Mouse (Mus musculus): ENCODE measurements at regions not wholly inside any gene's neighbourhood (a gene's known extent, or its start where the extent isn't known, plus 50 kb on each side); places are given as distances from the start of the nearest gene placed in this dataset.
A peak's percentile ranks its signal among the peaks of the same experiment; 100 is the strongest.

GRCm38 (mm10) chr9:61055392-61055791 is 261.1 kb downstream of the Uaca start:
- WGBS: 81% methylated on average over 3 of the region's 3 CpGs
- no peaks in the 10 kb centered on the region for H3K36me3 ChIP-seq (ENCODE audit: insufficient read depth, low read length)
- no peak overlapping the region for H3K4me3 ChIP-seq (ENCODE audit: low read depth, low read length)
- H3K27me3 ChIP-seq (ENCODE audit: insufficient read depth, low read length): no peaks in the 10 kb centered on the region
- H3K9me3 ChIP-seq (ENCODE audit: low read length): no peaks in the 10 kb centered on the region
- H3K9ac ChIP-seq (replicated peaks; ENCODE audit: low read length, poor library complexity, severe bottlenecking): no peak overlapping the region
- no peak overlapping the region for H3K27ac ChIP-seq (ENCODE audit: low read depth, low read length)
- DNase-seq (ENCODE audit: low spot score) (no peak), ATAC-seq (ENCODE audit: low FRiP score) (no peak)
- H3K4me1 ChIP-seq (ENCODE audit: insufficient read depth, low read length): peaks cover 11% of the 10 kb centered on the region; the same call in 1 of the 2 replicates
- H3K4me2 ChIP-seq (ENCODE audit: low read depth, low read length, poor library complexity, severe bottlenecking): no peak overlapping the region
- TF ChIP-seq CTCF (IDR thresholded peaks at IDR 0.05): no peak

- Histone ChIP-seq H3K4me1 (ENCODE audit: insufficient read depth, low read length) (peaks cover 11% of the 10 kb centered on the region; the same call in 1 of the 2 replicates), H3K27ac (ENCODE audit: low read depth, low read length) (no peak overlapping the region), H3K9me3 (ENCODE audit: low read length) (no peaks in the 10 kb centered on the region), H3K4me3 (ENCODE audit: low read depth, low read length) (no peak overlapping the region), H3K36me3 (ENCODE audit: insufficient read depth, low read length) (no peaks in the 10 kb centered on the region), H3K4me2 (ENCODE audit: low read depth, low read length, poor library complexity, severe bottlenecking) (no peak overlapping the region), H3K27me3 (ENCODE audit: insufficient read depth, low read length) (no peaks in the 10 kb centered on the region), H3K9ac (replicated peaks; ENCODE audit: low read length, poor library complexity, severe bottlenecking) (no peak overlapping the region)
- no peak for TF ChIP-seq CTCF (IDR thresholded peaks at IDR 0.05)
- 84% methylated on average over 15 of the region's 15 CpGs for WGBS
- no peak for DNase-seq (ENCODE audit: low spot score)
- no peak for ATAC-seq (ENCODE audit: low FRiP score)
Observed at GRCm38 (mm10) chr9:61055928-61056730, 261.8 kb downstream of the Uaca start.

DNA sequence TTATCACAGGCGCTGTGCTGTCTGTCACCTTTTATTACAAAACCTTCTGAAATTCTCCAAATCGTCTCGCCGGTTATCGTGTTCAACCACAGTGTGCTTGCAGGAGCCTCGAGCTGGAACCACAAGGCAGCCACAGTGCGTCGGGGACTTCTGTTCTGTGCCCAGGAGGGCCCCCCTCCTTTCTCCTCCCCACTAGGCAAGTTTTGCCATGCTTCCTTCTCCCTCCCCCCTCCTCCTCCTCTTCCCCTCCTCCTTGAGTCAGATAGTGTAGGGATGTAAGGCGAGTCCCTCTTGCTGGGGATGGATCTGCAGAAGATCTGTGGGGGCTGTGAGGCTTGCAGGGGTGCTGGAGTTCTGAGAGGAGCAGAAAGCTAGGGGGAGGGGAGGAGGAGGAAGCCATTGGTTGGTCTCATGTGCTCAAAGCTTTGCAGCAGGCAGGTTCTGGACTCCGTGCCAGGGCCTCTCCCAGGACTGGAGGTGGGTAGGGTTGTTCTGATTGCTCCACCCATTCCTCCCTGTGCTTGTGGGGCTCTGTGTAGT is 262.5 kb downstream of the Uaca start:
- TF ChIP-seq CTCF (IDR thresholded peaks at IDR 0.05): no peak
- Histone ChIP-seq H3K36me3 (ENCODE audit: insufficient read depth, low read length) (no peaks in the 10 kb centered on the region), H3K9ac (replicated peaks; ENCODE audit: low read length, poor library complexity, severe bottlenecking) (no peak overlapping the region), H3K4me3 (ENCODE audit: low read depth, low read length) (no peak overlapping the region), H3K9me3 (ENCODE audit: low read length) (no peaks in the 10 kb centered on the region), H3K27me3 (ENCODE audit: insufficient read depth, low read length) (no peaks in the 10 kb centered on the region), H3K4me2 (ENCODE audit: low read depth, low read length, poor library complexity, severe bottlenecking) (no peak overlapping the region), H3K27ac (ENCODE audit: low read depth, low read length) (no peak overlapping the region), H3K4me1 (ENCODE audit: insufficient read depth, low read length) (peaks cover 11% of the 10 kb centered on the region; the same call in 1 of the 2 replicates)
- 29% methylated on average over 10 of the region's 10 CpGs for WGBS
- ATAC-seq (ENCODE audit: low FRiP score) (no peak), DNase-seq (ENCODE audit: low spot score) (peak; percentile 34)

- TF ChIP-seq CTCF (IDR thresholded peaks at IDR 0.05): peak; percentile 24; the same call in 1 of the 2 replicates
- ATAC-seq (ENCODE audit: low FRiP score) (no peak), DNase-seq (ENCODE audit: low spot score) (no peak)
- H3K36me3 ChIP-seq (ENCODE audit: insufficient read depth, low read length): no peaks in the 10 kb centered on the region
- no peaks in the 10 kb centered on the region for H3K27me3 ChIP-seq (ENCODE audit: insufficient read depth, low read length)
- H3K9ac ChIP-seq (replicated peaks; ENCODE audit: low read length, poor library complexity, severe bottlenecking): no peak overlapping the region
- no peak overlapping the region for H3K27ac ChIP-seq (ENCODE audit: low read depth, low read length)
- no peak overlapping the region for H3K4me3 ChIP-seq (ENCODE audit: low read depth, low read length)
- H3K4me2 ChIP-seq (ENCODE audit: low read depth, low read length, poor library complexity, severe bottlenecking): no peak overlapping the region
- H3K4me1 ChIP-seq (ENCODE audit: insufficient read depth, low read length): peaks cover 11% of the 10 kb centered on the region; the same call in 1 of the 2 replicates
- H3K9me3 ChIP-seq (ENCODE audit: low read length): no peaks in the 10 kb centered on the region
Observed at GRCm38 (mm10) chr9:61059225-61059624, 264.9 kb downstream of the Uaca start.

DNA sequence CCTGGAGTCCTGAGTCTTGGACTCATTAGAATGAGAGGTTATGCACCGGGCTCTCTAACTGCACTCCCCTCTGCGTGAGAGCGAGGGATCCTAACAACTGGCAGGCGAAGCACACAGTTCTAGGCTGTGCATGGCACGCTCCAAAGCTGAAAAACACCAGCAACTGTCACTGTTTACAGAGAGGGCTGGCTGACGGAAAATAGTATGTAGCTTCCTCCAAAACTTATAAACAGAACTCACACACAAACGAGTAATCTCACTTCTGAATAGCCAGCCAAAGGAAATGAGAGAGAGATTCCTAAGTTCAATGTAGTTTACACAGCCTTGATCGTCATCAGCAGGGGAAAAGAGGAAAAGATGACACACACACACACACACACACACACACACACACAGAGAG is 266.6 kb downstream of the Uaca start:
- Histone ChIP-seq H3K9me3 (ENCODE audit: low read length) (no peaks in the 10 kb centered on the region), H3K4me3 (ENCODE audit: low read depth, low read length) (no peak overlapping the region), H3K4me1 (ENCODE audit: insufficient read depth, low read length) (peaks cover 11% of the 10 kb centered on the region; the same call in 1 of the 2 replicates), H3K27ac (ENCODE audit: low read depth, low read length) (no peak overlapping the region), H3K9ac (replicated peaks; ENCODE audit: low read length, poor library complexity, severe bottlenecking) (no peak overlapping the region), H3K4me2 (ENCODE audit: low read depth, low read length, poor library complexity, severe bottlenecking) (no peak overlapping the region), H3K27me3 (ENCODE audit: insufficient read depth, low read length) (no peaks in the 10 kb centered on the region), H3K36me3 (ENCODE audit: insufficient read depth, low read length) (no peaks in the 10 kb centered on the region)
- WGBS: 79% methylated on average over 8 of the region's 8 CpGs
- no peak for DNase-seq (ENCODE audit: low spot score)
- ATAC-seq (ENCODE audit: low FRiP score): no peak
- TF ChIP-seq CTCF (IDR thresholded peaks at IDR 0.05): no peak

DNA sequence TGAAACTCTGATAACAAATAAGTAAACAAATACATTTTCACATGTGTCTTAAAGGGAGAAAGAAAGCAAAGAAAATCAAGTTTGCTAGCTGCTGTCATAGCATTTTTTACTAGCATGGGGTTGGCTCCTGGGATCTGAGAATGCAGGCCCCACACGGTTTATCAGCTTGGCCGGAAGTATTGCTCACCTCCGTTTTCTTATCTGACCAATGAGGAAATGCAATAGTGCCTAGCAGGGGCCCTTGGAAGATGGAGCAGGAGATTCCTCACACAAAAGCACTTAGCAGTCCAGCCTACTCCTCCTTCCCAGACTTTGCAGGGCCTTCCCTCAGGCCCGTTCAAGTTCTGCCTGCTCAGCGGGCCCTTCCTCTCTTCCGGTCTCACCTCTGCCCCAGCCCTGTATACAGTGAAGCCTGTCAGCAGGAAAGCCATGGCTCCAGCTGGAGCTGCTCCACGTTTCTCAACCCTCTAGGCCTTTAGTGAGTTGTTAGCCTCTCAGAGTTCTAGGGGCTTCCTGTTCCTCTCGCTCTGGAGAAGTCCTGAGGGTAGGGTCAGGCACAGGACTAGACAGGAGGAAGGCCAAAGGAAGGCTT is 270.5 kb downstream of the Uaca start:
- DNase-seq (ENCODE audit: low spot score): no peak
- no peak overlapping the region for H3K4me3 ChIP-seq (ENCODE audit: low read depth, low read length)
- peaks cover 1% of the 10 kb centered on the region; the same call in 1 of the 2 replicates for H3K4me1 ChIP-seq (ENCODE audit: insufficient read depth, low read length)
- no peaks in the 10 kb centered on the region for H3K27me3 ChIP-seq (ENCODE audit: insufficient read depth, low read length)
- ATAC-seq (ENCODE audit: low FRiP score): no peak
- TF ChIP-seq CTCF (IDR thresholded peaks at IDR 0.05): no peak
- no peaks in the 10 kb centered on the region for H3K36me3 ChIP-seq (ENCODE audit: insufficient read depth, low read length)
- H3K9me3 ChIP-seq (ENCODE audit: low read length): no peaks in the 10 kb centered on the region
- H3K27ac ChIP-seq (ENCODE audit: low read depth, low read length): no peak overlapping the region
- 76% methylated on average over 8 of the region's 8 CpGs for WGBS
- no peak overlapping the region for H3K4me2 ChIP-seq (ENCODE audit: low read depth, low read length, poor library complexity, severe bottlenecking)
- H3K9ac ChIP-seq (replicated peaks; ENCODE audit: low read length, poor library complexity, severe bottlenecking): no peak overlapping the region
